Mouse (Mus musculus) MEL (cell line): Measurements from ENCODE around the gene Btg3. TPM values are rescaled to one million over a fixed set of nuclear protein-coding genes. Genes with fewer than 3 reads are reported as not detected.

Experiments
- DNase-seq: peaks from one replicate; pipeline ENCODE4 v3.0.0; 2011; ENCODE audit warnings: low read depth, low spot score
- H3K27ac ChIP-seq: 2 replicates; pipeline ENCODE4 v1.5.1; 2012; ENCODE audit warnings: low read depth, mild to moderate bottlenecking, control low read depth, low read length, moderate library complexity; ENCODE audit not compliant: control insufficient read depth
- H3K27me3 ChIP-seq, 2 experiments: fragments of 150-350 bp in 1 of 2; sonication (generic) in 1 of 2; 2 replicates each; pipeline ENCODE4 v1.6.1; 2012; ENCODE audit warnings: low read length in 2 of 2, mild to moderate bottlenecking in 2 of 2, improper control_type of control experiment in 1 of 2, moderate library complexity in 1 of 2; ENCODE audit not compliant: insufficient read depth in 2 of 2, control insufficient read depth in 1 of 2
- H3K36me3 ChIP-seq, 2 experiments: 2 replicates each; pipeline ENCODE4 v1.6.1; 2012 to 2014; ENCODE audit warnings: low read length in 2 of 2, improper control_type of control experiment in 1 of 2, inconsistent platforms in 1 of 2, mild to moderate bottlenecking in 1 of 2; ENCODE audit not compliant: insufficient read depth in 2 of 2, control insufficient read depth in 1 of 2
- H3K4me1 ChIP-seq, 2 experiments: fragments of 150-350 bp in 1 of 2; sonication (generic) in 1 of 2; 2 replicates each; pipeline ENCODE4 v1.6.1; 2012; ENCODE audit warnings: low read length in 2 of 2, improper control_type of control experiment in 1 of 2, mild to moderate bottlenecking in 1 of 2; ENCODE audit not compliant: insufficient read depth in 2 of 2, control insufficient read depth in 1 of 2
- H3K4me3 ChIP-seq, 2 experiments: fragments of 150-350 bp in 1 of 2; sonication (generic) in 1 of 2; 2 replicates each; pipeline ENCODE4 v1.5.1; 2012; ENCODE audit warnings: low read depth in 2 of 2, low read length in 2 of 2, mild to moderate bottlenecking in 2 of 2, moderate library complexity in 2 of 2, control low read depth in 1 of 2, improper control_type of control experiment in 1 of 2; ENCODE audit not compliant: control insufficient read depth in 1 of 2, insufficient read depth in 1 of 2
- H3K79me2 ChIP-seq: 2 replicates; pipeline ENCODE4 v1.6.1; 2012; ENCODE audit warnings: mild to moderate bottlenecking, low read length, moderate library complexity; ENCODE audit not compliant: control insufficient read depth, poor library complexity, insufficient read depth
- H3K9ac ChIP-seq: 2 replicates; pipeline ENCODE4 v1.6.1; 2012; ENCODE audit warnings: low read depth, mild to moderate bottlenecking, control low read depth, low read length, moderate library complexity; ENCODE audit not compliant: control insufficient read depth, poor library complexity, severe bottlenecking
- H3K9me3 ChIP-seq: fragments of 150-350 bp; sonication (generic); replicated peaks from 2 replicates; pipeline ENCODE4 v1.6.1; 2012; ENCODE audit warnings: mild to moderate bottlenecking, low read length, improper control_type of control experiment, moderate library complexity; ENCODE audit not compliant: insufficient read depth
- CHD1 ChIP-seq: IDR thresholded peaks from 2 replicates; pipeline ENCODE4 v1.6.1; 2012; ENCODE audit warnings: low read depth, mild to moderate bottlenecking, inconsistent platforms, low read length, improper control_type of control experiment
- CHD2 ChIP-seq: IDR thresholded peaks from 2 replicates; pipeline ENCODE4 v1.6.1; 2011; ENCODE audit warnings: low read length, improper control_type of control experiment
- CTCF ChIP-seq, 3 experiments: IDR thresholded peaks in 2 of 3; conservative IDR thresholded peaks in 1 of 3; 2 replicates each; pipeline ENCODE4 v1.5.1; 2011 to 2012; ENCODE audit warnings: low read length in 3 of 3, low read depth in 2 of 3, mild to moderate bottlenecking in 2 of 3, improper control_type of control experiment in 1 of 3, inconsistent platforms in 1 of 3, mixed read lengths in 1 of 3, moderate library complexity in 1 of 3; ENCODE audit not compliant: control insufficient read depth in 1 of 3, insufficient read depth in 1 of 3, poor library complexity in 1 of 3, severe bottlenecking in 1 of 3
- ELF1 ChIP-seq: IDR thresholded peaks from 2 replicates; pipeline ENCODE4 v1.6.1; 2014; ENCODE audit warnings: low read depth, mild to moderate bottlenecking, inconsistent platforms, low read length, improper control_type of control experiment, moderate library complexity
- EP300 ChIP-seq, 2 experiments: IDR thresholded peaks; 2 replicates each; pipeline ENCODE4 v1.6.1; 2011; ENCODE audit warnings: improper control_type of control experiment in 2 of 2, low read length in 2 of 2, low read depth in 1 of 2, mild to moderate bottlenecking in 1 of 2
- ETS1 ChIP-seq: IDR thresholded peaks from 2 replicates; pipeline ENCODE4 v1.6.1; 2012; ENCODE audit warnings: low read depth, mild to moderate bottlenecking, inconsistent platforms, low read length, improper control_type of control experiment, moderate library complexity
- GATA1 ChIP-seq: IDR thresholded peaks from 2 replicates; pipeline ENCODE4 v1.6.1; 2011; ENCODE audit warnings: low read depth, low read length, improper control_type of control experiment
- HCFC1 ChIP-seq: IDR thresholded peaks from 2 replicates; pipeline ENCODE4 v1.6.1; 2012; ENCODE audit warnings: low read depth, mild to moderate bottlenecking, inconsistent platforms, low read length, improper control_type of control experiment, moderate library complexity
- MEF2A ChIP-seq: IDR thresholded peaks from 2 replicates; pipeline ENCODE4 v1.6.1; 2014; ENCODE audit warnings: low read depth, mild to moderate bottlenecking, inconsistent platforms, low read length, improper control_type of control experiment; ENCODE audit not compliant: poor library complexity, insufficient replicate concordance, severe bottlenecking; ENCODE audit errors: extremely low read depth
- MYC ChIP-seq: IDR thresholded peaks from 2 replicates; pipeline ENCODE4 v1.6.1; 2011; ENCODE audit warnings: low read depth, mild to moderate bottlenecking, low read length, improper control_type of control experiment, moderate library complexity
- NRF1 ChIP-seq: IDR thresholded peaks from 2 replicates; pipeline ENCODE4 v1.6.1; 2014; ENCODE audit warnings: low read depth, mild to moderate bottlenecking, inconsistent platforms, low read length, improper control_type of control experiment, moderate library complexity; ENCODE audit not compliant: poor library complexity, insufficient read depth, severe bottlenecking
- POLR2AphosphoS2 ChIP-seq: IDR thresholded peaks from 2 replicates; pipeline ENCODE4 v1.6.1; 2011; ENCODE audit warnings: low read length, improper control_type of control experiment
- POLR2AphosphoS5 ChIP-seq: IDR thresholded peaks from 2 replicates; pipeline ENCODE4 v1.6.1; 2012; ENCODE audit warnings: low read depth, borderline replicate concordance, mild to moderate bottlenecking, inconsistent platforms, low read length, moderate library complexity, mixed read lengths
- SMC3 ChIP-seq: IDR thresholded peaks from 2 replicates; pipeline ENCODE4 v1.6.1; 2011; ENCODE audit warnings: low read depth, low read length, improper control_type of control experiment
- TAL1 ChIP-seq: IDR thresholded peaks from 2 replicates; pipeline ENCODE4 v1.6.1; 2012; ENCODE audit warnings: mild to moderate bottlenecking, inconsistent platforms, low read length, moderate library complexity, mixed read lengths
- UBTF ChIP-seq: IDR thresholded peaks from 2 replicates; pipeline ENCODE4 v1.6.1; 2012; ENCODE audit warnings: low read depth, mild to moderate bottlenecking, inconsistent platforms, low read length, improper control_type of control experiment, moderate library complexity, borderline replicate concordance; ENCODE audit not compliant: insufficient read depth
- USF2 ChIP-seq, 2 experiments: IDR thresholded peaks; 2 replicates each; pipeline ENCODE4 v1.6.1; 2011 to 2012; ENCODE audit warnings: improper control_type of control experiment in 2 of 2, low read length in 2 of 2, borderline replicate concordance in 1 of 2, inconsistent platforms in 1 of 2, low read depth in 1 of 2, mild to moderate bottlenecking in 1 of 2; ENCODE audit not compliant: insufficient read depth in 1 of 2
- ZC3H11A ChIP-seq: IDR thresholded peaks from 2 replicates; pipeline ENCODE4 v1.6.1; 2012; ENCODE audit warnings: low read depth, mild to moderate bottlenecking, inconsistent platforms, low read length, improper control_type of control experiment
- ZKSCAN1 ChIP-seq: IDR thresholded peaks from 2 replicates; pipeline ENCODE4 v1.6.1; 2012; ENCODE audit warnings: low read depth, mild to moderate bottlenecking, inconsistent platforms, low read length, improper control_type of control experiment, moderate library complexity
- ZMIZ1 ChIP-seq: IDR thresholded peaks from 2 replicates; pipeline ENCODE4 v1.6.1; 2012; ENCODE audit warnings: low read depth, mild to moderate bottlenecking, inconsistent platforms, low read length, improper control_type of control experiment, moderate library complexity
- polyA plus RNA-seq, 2 experiments: library from polyadenylated mRNA; stranded (reverse) in 1 of 2; unstranded in 1 of 2; fragments of >175 nt in 1 of 2; fragments of >200 nt in 1 of 2; gene quantifications; 2 replicates each; pipeline versions ENCODE4 v1.2.1 to v1.2.4; 2012; ENCODE audit warnings: low replicate concordance in 2 of 2, low read depth in 1 of 2; ENCODE audit not compliant: insufficient read length in 2 of 2, insufficient read depth in 1 of 2, missing spikeins in 1 of 2
- total RNA-seq: library from RNA; depleted of rRNA; stranded (reverse); fragments of 300-350 nt; gene quantifications from 2 replicates; pipeline ENCODE4 v1.2.3, GENCODE M21; 2012

Gene Btg3
- total and polyA plus RNA-seq, 3 experiments = 8.5 to 17.5 TPM; not detected in 1

DNA sequence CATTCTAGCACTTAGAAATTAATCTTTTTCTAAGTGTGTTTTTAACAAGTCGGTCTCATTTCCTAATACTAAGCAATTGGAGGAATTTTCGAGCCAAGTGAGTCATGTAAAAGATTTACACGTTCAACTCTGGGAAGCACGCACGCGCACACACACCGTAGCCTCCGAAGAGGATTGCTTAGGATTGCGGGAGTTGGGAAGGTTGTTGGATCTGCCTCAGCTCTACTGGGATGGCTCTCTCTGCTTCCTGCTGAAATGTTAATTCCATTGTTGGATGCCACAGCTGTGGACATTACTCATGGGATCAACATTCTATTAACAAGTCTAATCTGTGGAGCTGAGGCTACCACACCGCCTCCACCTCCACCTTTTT, 74.3 kb downstream of the Btg3 start:
- no peak overlapping the region for H3K27ac ChIP-seq
- H3K36me3 ChIP-seq = no peaks in the 10 kb centered on the region
- no peaks in the 10 kb centered on the region for H3K79me2 ChIP-seq
- no peak overlapping the region for H3K4me3 ChIP-seq
- DNase-seq = no peak
- no peak overlapping the region for H3K9ac ChIP-seq
- H3K9me3 ChIP-seq = no peaks in the 10 kb centered on the region
- H3K4me1 ChIP-seq = no peaks in the 10 kb centered on the region
- H3K27me3 ChIP-seq = no peaks in the 10 kb centered on the region
- TF ChIP-seq SMC3 (no peak), EP300 (IDR thresholded peaks at IDR 0.05; ENCODE audit: low read depth in 1 of 2, low read length in 2 of 2) (no peak), ZMIZ1 (no peak), ZKSCAN1 (no peak), CHD2 (no peak), MYC (no peak), HCFC1 (no peak), NRF1 (no peak), MEF2A (no peak), POLR2AphosphoS5 (no peak), USF2 (IDR thresholded peaks at IDR 0.05; ENCODE audit: borderline replicate concordance in 1 of 2, insufficient read depth in 1 of 2, low read depth in 1 of 2, low read length in 2 of 2) (no peak), POLR2AphosphoS2 (no peak), UBTF (no peak), CTCF (IDR thresholded peaks at IDR 0.05 in 2 of 3, conservative IDR thresholded peaks at IDR 0.05 in 1 of 3; ENCODE audit: control insufficient read depth in 1 of 3, insufficient read depth in 1 of 3, low read depth in 2 of 3, low read length in 3 of 3, poor library complexity in 1 of 3, severe bottlenecking in 1 of 3) (no peak), TAL1 (no peak), CHD1 (no peak)

DNA sequence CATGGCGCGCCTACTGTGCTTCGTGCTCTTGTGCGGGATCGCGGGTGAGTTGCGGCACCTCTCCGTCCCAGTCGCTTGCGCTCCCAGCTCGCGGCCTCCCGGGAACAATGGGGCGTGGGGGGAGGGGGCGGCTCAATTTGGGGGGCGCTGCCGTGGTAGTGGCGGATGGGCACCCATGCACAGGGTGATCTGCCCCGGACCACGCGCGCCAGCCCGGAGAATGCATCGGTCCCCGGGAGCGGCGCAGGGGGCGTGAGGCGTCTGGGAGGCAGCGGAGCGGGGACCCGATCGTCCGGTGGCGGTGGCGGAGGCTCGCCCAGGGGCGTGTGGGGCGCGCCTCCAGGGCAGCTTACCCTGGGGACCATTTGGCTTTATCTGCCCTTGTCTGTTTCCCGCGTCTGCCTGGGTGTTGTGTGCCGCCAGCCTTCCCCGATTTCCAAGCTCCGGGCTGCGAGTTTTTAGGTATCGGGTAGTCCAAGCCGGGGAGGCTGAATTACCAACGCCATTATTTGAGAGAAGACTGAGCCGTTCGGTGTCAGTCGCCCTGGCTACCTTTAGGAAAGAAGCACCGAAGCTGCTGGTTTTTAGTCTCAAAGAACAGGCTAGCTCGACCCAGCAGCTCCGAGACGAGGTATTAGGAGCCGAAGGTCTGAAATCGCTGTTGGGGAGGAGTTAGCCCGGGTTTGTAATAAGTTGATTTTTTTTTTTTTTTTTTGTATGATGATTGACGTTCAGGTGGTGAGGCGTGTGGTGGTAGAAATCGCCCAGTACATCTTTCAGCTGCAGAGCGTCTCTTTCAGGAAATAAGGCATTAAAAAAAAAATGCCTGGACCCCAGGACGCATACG, 74.9 kb downstream of the Btg3 start:
- Histone ChIP-seq H3K36me3 (no peaks in the 10 kb centered on the region), H3K79me2 (no peaks in the 10 kb centered on the region), H3K27me3 (no peaks in the 10 kb centered on the region), H3K27ac (no peak overlapping the region), H3K9ac (no peak overlapping the region), H3K4me1 (no peaks in the 10 kb centered on the region), H3K9me3 (no peaks in the 10 kb centered on the region), H3K4me3 (no peak overlapping the region)
- no peak for TF ChIP-seq SMC3
- TF ChIP-seq ELF1 = no peak
- TF ChIP-seq CHD1 = no peak
- TF ChIP-seq GATA1 = no peak
- no peak for TF ChIP-seq ETS1
- no peak for TF ChIP-seq HCFC1
- TF ChIP-seq ZC3H11A = no peak
- no peak for DNase-seq
